Mouse (Mus musculus) thymus, adult 2 months (tissue): Measurements from ENCODE around the gene Mrps25. TPM values are rescaled to one million over a fixed set of nuclear protein-coding genes. Genes with fewer than 3 reads are reported as not detected.

ENCODE experiments used
- DNase-seq: peaks from one replicate; pipeline ENCODE4 v3.0.0; 2021
- H3K27ac ChIP-seq: fragments of 200-500 bp; 2 replicates; pipeline ENCODE4 v1.5.1; 2012; ENCODE audit warnings: low read length, control low read depth; ENCODE audit not compliant: control insufficient read depth, insufficient read depth
- H3K27me3 ChIP-seq: fragments of 200-500 bp; 2 replicates; pipeline ENCODE4 v1.6.1; 2012; ENCODE audit warnings: mild to moderate bottlenecking, low read length, moderate library complexity, mixed read lengths; ENCODE audit not compliant: control insufficient read depth, insufficient read depth
- H3K36me3 ChIP-seq: fragments of 200-500 bp; 2 replicates; pipeline ENCODE4 v1.6.1; 2012; ENCODE audit warnings: mild to moderate bottlenecking, low read length, moderate library complexity; ENCODE audit not compliant: control insufficient read depth, insufficient read depth
- H3K4me1 ChIP-seq: fragments of 200-500 bp; replicated peaks from 2 replicates; pipeline ENCODE4 v1.6.1; 2012; ENCODE audit warnings: low read length; ENCODE audit not compliant: control insufficient read depth, insufficient read depth
- H3K4me3 ChIP-seq: fragments of 200-500 bp; 2 replicates; pipeline ENCODE4 v1.5.1; 2012; ENCODE audit warnings: mild to moderate bottlenecking, low read length, control low read depth, moderate library complexity; ENCODE audit not compliant: control insufficient read depth, insufficient read depth
- CTCF ChIP-seq: fragments of 200-500 bp; IDR thresholded peaks from 2 replicates; pipeline ENCODE4 v1.5.1; 2012; ENCODE audit warnings: mild to moderate bottlenecking, control low read depth, low read length, moderate library complexity, borderline replicate concordance; ENCODE audit not compliant: control insufficient read depth, poor library complexity, insufficient read depth; ENCODE audit errors: extremely low read depth
- POLR2A ChIP-seq: fragments of 200-500 bp; IDR thresholded peaks from 2 replicates; pipeline ENCODE4 v1.6.1; 2012; ENCODE audit warnings: mild to moderate bottlenecking, low read length, control low read depth, moderate library complexity; ENCODE audit not compliant: control insufficient read depth, poor library complexity, insufficient read depth; ENCODE audit errors: extremely low read depth
- WGBS: fragments of 180-500 bp; shearing (Covaris S2); methylation state at CpG from one replicate; pipeline ENCODE4 v1.1.7; 2018; 5-methylcytosine and 5-hydroxymethylcytosine counted together
- polyA plus RNA-seq: library from polyadenylated mRNA; depleted of rRNA; stranded (reverse); fragments of >200 nt; gene quantifications from 2 replicates; pipeline ENCODE4 v1.2.3, GENCODE M21; 2012; rRNA removed

Mrps25 gene
- polyA plus RNA-seq, 1 experiment, result 16.9 TPM

DNA sequence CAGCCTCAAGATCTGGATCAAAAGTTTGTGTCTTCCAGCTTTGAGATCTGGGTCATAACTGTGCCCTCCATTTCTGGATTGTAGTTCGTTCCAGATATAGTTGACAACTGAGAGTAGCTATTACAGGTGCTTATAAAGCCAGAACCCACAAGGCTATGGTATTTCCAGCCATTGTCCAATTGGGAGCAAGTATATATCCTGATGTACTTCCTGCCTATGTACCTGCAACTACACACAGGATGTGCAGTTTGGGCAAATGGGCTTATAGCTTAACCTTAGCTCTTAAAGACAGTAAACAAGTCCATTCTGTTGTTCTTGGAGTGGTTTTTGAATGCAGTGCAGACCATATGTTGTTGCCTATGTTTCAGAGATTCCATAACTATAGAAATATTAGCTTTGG lies 52.4 kb downstream of the Mrps25 start:
- H3K27me3 ChIP-seq, result no peaks in the 10 kb centered on the region
- 0 out of 2 replicates have a peak, but pooled peaks cover 4% of the 10 kb centered on the region for H3K4me1 ChIP-seq
- no peak for DNase-seq
- no peak for TF ChIP-seq POLR2A
- TF ChIP-seq CTCF, result no peak
- H3K27ac ChIP-seq, result no peak overlapping the region
- no peaks in the 10 kb centered on the region; the same call in 1 of the 2 replicates for H3K36me3 ChIP-seq
- H3K4me3 ChIP-seq, result no peak overlapping the region
- WGBS, result 98% methylated on average over 1 of the region's 1 CpGs

- H3K27me3 ChIP-seq, result no peaks in the 10 kb centered on the region
- no peak for DNase-seq
- no peak for TF ChIP-seq POLR2A
- no peak for TF ChIP-seq CTCF
- 51% methylated on average over 1 of the region's 1 CpGs for WGBS
- H3K4me1 ChIP-seq, result peaks cover under 1% of the 10 kb centered on the region; the same call in 1 of the 2 replicates
- H3K36me3 ChIP-seq, result no peaks in the 10 kb centered on the region
- H3K4me3 ChIP-seq, result no peak overlapping the region
- H3K27ac ChIP-seq, result no peak overlapping the region
These were observed 56.9 kb downstream of the Mrps25 start for GRCm38 (mm10) chr6:92126861-92127468.

- TF ChIP-seq CTCF, result no peak
- no peak for TF ChIP-seq POLR2A
- no peak for DNase-seq
- no peak overlapping the region for H3K4me3 ChIP-seq
- H3K36me3 ChIP-seq, result no peaks in the 10 kb centered on the region
- H3K27me3 ChIP-seq, result no peaks in the 10 kb centered on the region
- H3K4me1 ChIP-seq, result no peaks in the 10 kb centered on the region; the same call in 1 of the 2 replicates
- no peak overlapping the region for H3K27ac ChIP-seq
These were observed 59.3 kb downstream of the Mrps25 start for GRCm38 (mm10) chr6:92124547-92124946.

Other genes starting within 250 kb of the Mrps25 start
- gene Fgd5, start 205.2 kb downstream of the Mrps25 start, polyA plus RNA-seq, result 5.1 and 5.6 TPM in 2 replicates
- 52.6 and 54.6 TPM in 2 replicates for gene Nr2c2, start 92.6 kb downstream of the Mrps25 start, polyA plus RNA-seq
- 9.9 and 10.2 TPM in 2 replicates for gene Rbsn, start 30.9 kb upstream of the Mrps25 start, polyA plus RNA-seq
- 0.20 TPM in 2 replicates for gene Trh, start 60.6 kb upstream of the Mrps25 start, polyA plus RNA-seq